Mouse (Mus musculus): Measurements from ENCODE around the gene Csmd2.

GRCm38 (mm10) chr4:128152066-128152465 lies 164.4 kb downstream of the Csmd2 start:
- no peak for TF ChIP-seq POLR2A (IDR thresholded peaks at IDR 0.05; ENCODE audit: low read depth, low read length)
- TF ChIP-seq CTCF (IDR thresholded peaks at IDR 0.05; ENCODE audit: extremely low read depth, insufficient read depth, insufficient read length, insufficient replicate concordance) = no peak

Data from spleen, adult 2 months (tissue).